Mouse (Mus musculus) limb, embryonic 12.5 days (tissue): ENCODE results near the gene Aff3. TPM values are rescaled to one million over a fixed set of nuclear protein-coding genes. Genes with fewer than 3 reads are reported as not detected.

Experiments
- ATAC-seq: fragments of 200-750 bp; cut with Nextera tagmentation; 2 replicates; pipeline ENCODE4 v1.8.0; 2017; ENCODE audit warnings: low read depth, moderate TSS enrichment; ENCODE audit not compliant: insufficient number of reproducible peaks, insufficient read depth, low FRiP score, low TSS enrichment
- H3K27ac ChIP-seq: fragments of 300-500 bp; sonication (generic); 2 replicates; pipeline ENCODE4 v1.5.1; 2016; ENCODE audit warnings: mild to moderate bottlenecking, moderate library complexity
- H3K27me3 ChIP-seq: fragments of 300-500 bp; sonication (generic); 2 replicates; pipeline ENCODE4 v1.6.1; 2016; ENCODE audit warnings: mild to moderate bottlenecking, moderate library complexity
- H3K36me3 ChIP-seq: fragments of 300-500 bp; sonication (generic); 2 replicates; pipeline ENCODE4 v1.6.1; 2016; ENCODE audit warnings: mild to moderate bottlenecking, moderate library complexity
- H3K4me1 ChIP-seq: fragments of 300-500 bp; sonication (generic); replicated peaks from 2 replicates; pipeline ENCODE4 v1.6.1; 2016
- H3K4me2 ChIP-seq: fragments of 300-500 bp; sonication (generic); 2 replicates; pipeline ENCODE4 v1.6.1; 2016; ENCODE audit warnings: mild to moderate bottlenecking, moderate library complexity
- H3K4me3 ChIP-seq: fragments of 300-500 bp; sonication (generic); replicated peaks from 2 replicates; pipeline ENCODE4 v1.5.1; 2016; ENCODE audit warnings: mild to moderate bottlenecking
- H3K9ac ChIP-seq: fragments of 300-500 bp; sonication (generic); replicated peaks from 2 replicates; pipeline ENCODE4 v1.6.1; 2016; ENCODE audit warnings: mild to moderate bottlenecking, moderate library complexity
- H3K9me3 ChIP-seq: fragments of 300-500 bp; sonication (generic); 2 replicates; pipeline ENCODE4 v1.6.1; 2016; ENCODE audit warnings: mild to moderate bottlenecking, moderate library complexity
- WGBS: fragments of 180-500 bp; shearing (Covaris S2); methylation state at CpG from one replicate; pipeline ENCODE4 v1.1.7; 2016; 5-methylcytosine and 5-hydroxymethylcytosine counted together
- polyA plus RNA-seq: library from polyadenylated mRNA; unstranded; fragments of >200 nt; fragmentation: Nextera tagmentation; extraction: Ambion mirVana; gene quantifications from 2 replicates; pipeline ENCODE4 v1.2.1, GENCODE M21; 2016

The Aff3 gene
- 39.9 and 48.5 TPM in 2 replicates for polyA plus RNA-seq

DNA sequence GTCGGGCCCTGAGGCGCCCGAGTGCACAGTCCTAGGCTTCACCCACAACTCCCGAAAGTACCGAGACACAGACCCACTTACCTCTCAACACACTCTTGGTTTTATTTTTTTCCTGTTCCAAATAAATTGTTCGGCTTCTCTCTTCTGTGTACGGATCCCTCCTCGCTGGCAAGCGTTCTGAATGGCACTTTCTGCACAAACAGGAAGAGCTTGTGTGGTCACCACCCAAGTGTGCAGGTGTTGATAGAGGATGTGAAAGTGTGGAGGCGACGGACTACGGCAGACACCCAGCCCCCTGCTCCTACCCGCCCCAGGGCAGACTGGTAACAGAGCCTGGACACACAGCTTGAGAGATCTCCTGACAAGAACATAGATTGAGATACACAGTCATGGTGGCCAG lies at the start of gene Aff3:
TSS of gene Aff3 (minus strand) at position 179 of the 400 bp plus-strand sequence.
- Histone ChIP-seq H3K4me3 (no peak within 1 kb of the TSS), H3K36me3 (no peaks in the 10 kb centered on the region), H3K4me2 (no peak within 1 kb of the TSS), H3K27me3 (0 out of 2 replicates have a peak, but pooled peaks cover 6% of the 10 kb centered on the region), H3K9me3 (no peaks in the 10 kb centered on the region), H3K4me1 (peaks cover 31% of the 10 kb centered on the region), H3K27ac (no peak within 1 kb of the TSS), H3K9ac (no peak within 1 kb of the TSS)
- WGBS = 81% methylated on average over 13 of the region's 13 CpGs
- ATAC-seq = no peak

DNA sequence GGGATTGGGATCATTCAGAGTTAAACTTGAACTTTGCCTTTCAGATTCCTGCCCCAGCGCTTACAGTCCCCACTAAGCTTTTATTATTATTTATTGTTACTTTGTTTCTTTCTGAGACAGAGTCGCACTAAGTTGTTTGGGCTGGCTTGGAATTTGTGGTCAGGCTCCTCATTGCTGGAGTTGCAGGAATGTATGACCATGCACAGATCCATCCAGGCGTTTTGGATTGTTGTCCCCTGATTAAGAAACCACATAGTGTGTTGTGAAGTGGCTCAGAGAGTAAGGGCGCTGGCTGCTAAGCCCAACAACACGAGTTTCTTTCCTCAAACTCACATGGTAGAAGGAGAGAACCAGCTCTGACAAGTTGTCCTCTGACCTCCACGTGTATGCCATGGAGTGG lies 35.9 kb upstream of the Aff3 start:
- no peaks in the 10 kb centered on the region for H3K36me3 ChIP-seq
- no peaks in the 10 kb centered on the region for H3K9me3 ChIP-seq
- ATAC-seq = no peak
- no peak overlapping the region for H3K4me3 ChIP-seq
- H3K27ac ChIP-seq = no peak overlapping the region
- H3K4me1 ChIP-seq = peaks cover 20% of the 10 kb centered on the region
- WGBS = 62% methylated on average over 6 of the region's 6 CpGs
- H3K27me3 ChIP-seq = no peaks in the 10 kb centered on the region
- H3K4me2 ChIP-seq = no peak overlapping the region
- no peak overlapping the region for H3K9ac ChIP-seq

DNA sequence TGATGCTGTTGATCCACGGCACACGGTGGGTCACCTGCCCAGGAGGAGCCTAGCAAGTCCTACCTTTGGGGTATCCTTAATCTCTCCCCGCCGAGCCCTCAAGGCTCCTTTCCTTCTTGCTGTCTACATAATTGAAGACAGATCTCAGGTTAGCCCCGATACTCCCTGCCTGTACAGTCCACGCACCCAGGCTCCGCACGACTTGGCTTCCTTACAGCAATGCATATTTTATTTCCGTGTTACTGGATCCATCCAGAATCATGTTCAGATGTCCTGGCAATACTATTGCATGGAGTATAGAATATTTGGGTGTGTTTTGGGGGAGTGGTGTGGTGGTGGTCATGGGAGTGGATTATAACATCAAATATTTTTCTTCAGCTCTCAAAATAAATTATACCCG lies 34.5 kb upstream of the Aff3 start:
- H3K9me3 ChIP-seq = no peaks in the 10 kb centered on the region
- no peak for ATAC-seq
- peak overlapping the region; percentile 60; the same call in 1 of the 2 replicates for H3K27ac ChIP-seq
- H3K27me3 ChIP-seq = no peaks in the 10 kb centered on the region
- no peak overlapping the region for H3K9ac ChIP-seq
- 64% methylated on average over 10 of the region's 10 CpGs for WGBS
- no peak overlapping the region for H3K4me2 ChIP-seq
- H3K4me3 ChIP-seq = no peak overlapping the region
- H3K4me1 ChIP-seq = peaks cover 22% of the 10 kb centered on the region
- H3K36me3 ChIP-seq = no peaks in the 10 kb centered on the region

DNA sequence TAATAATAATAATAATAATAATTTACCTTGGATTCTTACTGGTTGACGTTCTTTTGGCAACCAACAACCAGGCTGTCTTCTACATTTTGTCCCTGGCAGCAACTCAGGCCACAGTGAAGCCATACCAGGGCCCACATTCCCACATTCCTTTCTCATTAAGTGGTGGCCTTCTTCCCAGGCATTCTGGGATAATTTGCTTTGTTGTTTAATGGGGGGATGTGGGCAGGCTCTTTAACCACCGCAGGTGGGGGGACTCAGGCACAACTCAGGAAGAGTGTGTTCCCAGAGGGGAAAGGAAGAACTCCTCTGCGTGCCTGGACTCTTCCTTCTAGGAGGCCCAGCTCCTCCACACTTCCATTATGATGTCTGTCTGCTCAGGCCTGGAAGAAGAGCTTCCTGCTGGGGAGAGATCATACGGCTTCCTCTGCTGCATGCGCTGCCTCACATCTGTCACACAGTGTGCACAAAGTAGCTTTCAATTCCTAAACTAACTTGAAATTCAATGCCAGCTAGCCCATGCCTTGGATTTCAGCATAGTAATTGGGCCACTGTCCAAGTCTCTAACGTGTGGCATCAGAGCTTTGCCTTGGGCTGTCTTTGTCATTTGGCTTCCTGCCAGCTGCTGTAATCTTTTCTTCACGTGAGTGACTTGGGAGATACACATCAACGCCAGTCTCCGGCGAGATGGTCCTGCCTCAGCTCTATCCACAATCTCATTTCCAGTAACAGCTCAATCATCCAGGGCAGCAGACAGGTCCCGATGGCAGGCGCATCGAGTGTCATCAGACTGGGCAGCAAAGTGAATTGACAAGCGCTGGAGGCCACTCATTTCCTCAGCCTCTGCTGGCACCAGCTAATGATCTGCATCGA lies 31.3 kb upstream of the Aff3 start:
- H3K4me3 ChIP-seq = no peak overlapping the region
- H3K27ac ChIP-seq = 0 out of 2 replicates have a peak overlapping the region, but pooled peaks have one; percentile 18
- no peaks in the 10 kb centered on the region for H3K36me3 ChIP-seq
- no peaks in the 10 kb centered on the region for H3K27me3 ChIP-seq
- H3K4me2 ChIP-seq = no peak overlapping the region
- no peak overlapping the region for H3K9ac ChIP-seq
- H3K4me1 ChIP-seq = peaks cover 24% of the 10 kb centered on the region
- H3K9me3 ChIP-seq = no peaks in the 10 kb centered on the region
- WGBS = 48% methylated on average over 15 of the region's 15 CpGs
- ATAC-seq = no peak

GRCm38 (mm10) chr1:38695089-38695811 lies 30.5 kb upstream of the Aff3 start:
- H3K36me3 ChIP-seq = no peaks in the 10 kb centered on the region
- no peak overlapping the region for H3K4me2 ChIP-seq
- 79% methylated on average over 2 of the region's 2 CpGs for WGBS
- no peak for ATAC-seq
- H3K27me3 ChIP-seq = no peaks in the 10 kb centered on the region
- H3K9me3 ChIP-seq = no peaks in the 10 kb centered on the region
- H3K4me1 ChIP-seq = peaks cover 22% of the 10 kb centered on the region
- H3K9ac ChIP-seq = no peak overlapping the region
- no peak overlapping the region for H3K4me3 ChIP-seq
- H3K27ac ChIP-seq = no peak overlapping the region

GRCm38 (mm10) chr1:38694142-38694541 lies 29.4 kb upstream of the Aff3 start:
- WGBS = 51% methylated on average over 5 of the region's 5 CpGs
- H3K4me3 ChIP-seq = no peak overlapping the region
- no peak overlapping the region for H3K4me2 ChIP-seq
- no peaks in the 10 kb centered on the region for H3K27me3 ChIP-seq
- H3K36me3 ChIP-seq = no peaks in the 10 kb centered on the region
- H3K9ac ChIP-seq = no peak overlapping the region
- H3K27ac ChIP-seq = no peak overlapping the region
- no peak for ATAC-seq
- H3K4me1 ChIP-seq = peaks cover 19% of the 10 kb centered on the region
- no peaks in the 10 kb centered on the region for H3K9me3 ChIP-seq

DNA sequence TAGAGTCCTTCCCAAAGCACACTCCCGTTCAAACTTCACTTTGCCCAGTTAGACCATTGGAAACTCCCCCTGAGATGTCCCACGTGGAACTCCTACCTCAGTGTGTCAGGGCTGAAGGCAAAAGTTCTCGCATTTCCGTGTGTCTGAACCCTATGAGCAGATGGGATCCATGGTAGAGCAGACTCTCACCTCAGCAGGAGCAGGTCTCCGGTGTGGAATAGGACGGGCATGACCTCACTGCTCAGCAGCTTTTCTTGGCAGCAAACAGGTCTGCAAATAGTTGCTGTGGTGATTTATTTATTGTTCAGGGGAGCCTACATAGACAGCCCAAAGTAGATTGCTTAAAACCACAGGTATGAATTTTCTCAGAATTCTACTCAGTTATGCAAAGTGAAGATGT lies 25.7 kb upstream of the Aff3 start:
- WGBS = 76% methylated on average over 6 of the region's 6 CpGs
- H3K4me1 ChIP-seq = peaks cover 9% of the 10 kb centered on the region; the same call in 1 of the 2 replicates

DNA sequence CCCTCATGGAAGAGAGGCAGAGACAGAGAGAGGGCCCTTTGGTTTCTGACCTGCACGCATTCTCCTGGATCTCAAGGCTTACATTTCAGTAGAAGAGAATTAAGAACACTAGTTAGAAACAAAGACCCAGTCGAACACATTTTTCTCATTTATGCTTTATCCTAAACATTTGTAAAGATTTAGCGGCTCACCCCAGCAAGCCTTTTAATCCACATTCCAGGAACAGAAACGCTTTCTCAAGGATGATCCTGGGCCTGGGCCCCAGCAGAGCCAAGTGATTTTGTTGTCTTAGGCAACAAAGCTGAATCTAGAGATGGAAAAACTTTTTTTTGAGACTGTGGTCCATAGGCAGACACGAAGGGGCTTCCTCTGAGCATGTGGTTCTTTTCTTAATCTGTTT lies 23.5 kb upstream of the Aff3 start:
- H3K4me1 ChIP-seq = peaks cover 5% of the 10 kb centered on the region; the same call in 1 of the 2 replicates
- H3K36me3 ChIP-seq = no peaks in the 10 kb centered on the region
- H3K27me3 ChIP-seq = no peaks in the 10 kb centered on the region
- H3K9me3 ChIP-seq = no peaks in the 10 kb centered on the region
- no peak overlapping the region for H3K4me2 ChIP-seq
- WGBS = 45% methylated on average over 5 of the region's 5 CpGs
- peak overlapping the region; percentile 59; the same call in 1 of the 2 replicates for H3K27ac ChIP-seq
- no peak overlapping the region for H3K9ac ChIP-seq
- H3K4me3 ChIP-seq = no peak overlapping the region
- ATAC-seq = no peak

More for the DNA sequence above, 25.7 kb upstream of the Aff3 start:
- ATAC-seq = no peak
- no peak overlapping the region for H3K4me3 ChIP-seq
- no peak overlapping the region for H3K4me2 ChIP-seq
- no peaks in the 10 kb centered on the region for H3K36me3 ChIP-seq
- H3K9ac ChIP-seq = no peak overlapping the region
- no peaks in the 10 kb centered on the region for H3K9me3 ChIP-seq
- no peaks in the 10 kb centered on the region for H3K27me3 ChIP-seq
- H3K27ac ChIP-seq = no peak overlapping the region

DNA sequence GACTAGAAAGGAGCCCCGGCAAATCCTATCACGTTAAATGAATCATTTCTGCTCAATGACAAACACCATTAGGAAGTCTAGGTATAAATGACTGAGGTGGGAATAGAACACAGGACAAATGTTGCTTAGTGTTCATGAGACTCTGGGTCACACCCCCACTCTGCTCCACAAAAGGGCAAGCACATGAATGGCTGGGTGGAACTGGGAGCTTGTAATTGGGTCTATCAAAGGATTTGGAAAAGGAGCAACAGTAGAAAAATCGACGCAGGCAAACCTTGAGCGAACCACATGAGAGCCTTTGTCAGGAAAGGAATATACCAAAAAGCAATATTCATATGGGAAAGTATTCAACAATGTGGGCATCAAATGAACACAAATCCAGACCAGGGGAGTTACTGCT lies 21.0 kb upstream of the Aff3 start:
- no peak overlapping the region for H3K4me3 ChIP-seq
- H3K4me1 ChIP-seq = peaks cover 5% of the 10 kb centered on the region; the same call in 1 of the 2 replicates
- no peaks in the 10 kb centered on the region for H3K9me3 ChIP-seq
- no peaks in the 10 kb centered on the region for H3K27me3 ChIP-seq
- H3K4me2 ChIP-seq = no peak overlapping the region
- ATAC-seq = no peak
- 91% methylated on average over 5 of the region's 5 CpGs for WGBS
- no peak overlapping the region for H3K9ac ChIP-seq
- no peaks in the 10 kb centered on the region for H3K36me3 ChIP-seq
- no peak overlapping the region for H3K27ac ChIP-seq

DNA sequence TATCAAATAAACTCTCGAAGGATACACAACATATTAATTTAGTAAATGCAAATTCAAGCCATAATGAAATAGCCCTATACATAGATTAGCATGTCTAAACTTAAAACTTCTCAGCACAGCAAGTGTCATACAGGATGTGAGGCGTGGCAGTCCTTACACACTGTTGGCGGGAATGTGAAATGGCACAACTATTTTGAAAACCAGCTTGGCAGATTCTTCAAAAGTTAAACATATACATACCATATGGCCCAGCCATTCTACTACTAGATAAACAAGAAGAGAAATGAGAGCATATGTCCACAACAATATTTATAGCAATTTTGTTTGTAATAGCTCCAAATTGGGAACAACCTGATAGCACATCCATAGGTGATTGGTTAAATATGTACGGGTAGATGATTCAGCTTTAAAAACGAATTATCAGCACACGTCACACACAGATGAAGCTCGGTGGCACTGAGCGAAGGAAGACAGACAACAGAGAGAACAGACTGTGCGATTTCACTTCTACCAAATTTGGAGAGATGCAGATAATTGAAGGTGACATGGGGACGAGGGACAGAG lies 18.5 kb upstream of the Aff3 start:
- 87% methylated on average over 10 of the region's 10 CpGs for WGBS
- Histone ChIP-seq H3K27me3 (no peaks in the 10 kb centered on the region), H3K36me3 (no peaks in the 10 kb centered on the region), H3K4me1 (no peaks in the 10 kb centered on the region), H3K9ac (no peak overlapping the region), H3K4me3 (no peak overlapping the region), H3K4me2 (no peak overlapping the region), H3K27ac (no peak overlapping the region), H3K9me3 (no peaks in the 10 kb centered on the region)
- ATAC-seq = no peak

DNA sequence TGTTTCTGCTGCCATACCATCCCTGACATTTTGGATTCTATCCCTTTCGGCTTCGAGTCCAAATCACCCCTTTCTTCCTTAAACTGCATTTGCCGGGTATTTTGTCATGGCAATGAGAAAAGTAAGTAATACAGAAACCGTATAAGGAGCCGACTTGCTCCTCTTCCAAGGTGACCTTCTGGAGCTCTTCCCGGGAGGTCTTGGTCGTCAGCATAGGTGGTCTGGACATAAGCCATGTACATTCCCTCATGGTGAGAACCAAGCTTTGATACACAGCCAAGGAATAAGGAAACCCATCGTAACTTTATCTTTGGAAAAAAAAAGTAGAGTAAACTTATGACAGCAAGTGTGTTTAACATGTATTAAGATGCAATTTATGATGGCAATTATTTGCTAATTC lies 15.1 kb upstream of the Aff3 start:
- H3K36me3 ChIP-seq = no peaks in the 10 kb centered on the region

More for the DNA sequence above, 15.1 kb upstream of the Aff3 start:
- Histone ChIP-seq H3K4me3 (no peak overlapping the region), H3K4me1 (no peaks in the 10 kb centered on the region), H3K9me3 (peaks cover 3% of the 10 kb centered on the region; the same call in 1 of the 2 replicates), H3K4me2 (no peak overlapping the region), H3K27ac (no peak overlapping the region), H3K9ac (no peak overlapping the region), H3K27me3 (no peaks in the 10 kb centered on the region)
- WGBS = 83% methylated on average over 8 of the region's 8 CpGs
- no peak for ATAC-seq
